Mouse (Mus musculus) testis, postnatal 14 days (tissue): Measurements from ENCODE around the gene Vmn1r21.
"Not testable (repeated sequence)": the region's sequence is repeated elsewhere in the genome, so short reads cannot be mapped to it uniquely, and the experiment has no call there.

ENCODE experiments used
- DNase-seq: peaks from one replicate; pipeline ENCODE4 v3.0.0; 2021; ENCODE audit warnings: low spot score

The Vmn1r21 gene

GRCm38 (mm10) chr6:57850286-57850685, at the start of gene Vmn1r21:
Gene Vmn1r21, minus strand, starts transcription at chr6:57850343.
- DNase-seq, result no peak

- no peak for DNase-seq
Measured at GRCm38 (mm10) chr6:57859043-57860042, 9.2 kb upstream of the Vmn1r21 start.

GRCm38 (mm10) chr6:57851177-57851576, 1.0 kb upstream of the Vmn1r21 start:
- DNase-seq, result not testable (repeated sequence)

- no peak for DNase-seq
Measured at GRCm38 (mm10) chr6:57839693-57840408, 10.3 kb downstream of the Vmn1r21 start.

- peak; percentile 7 for DNase-seq
Measured at GRCm38 (mm10) chr6:57825259-57825715, 24.9 kb downstream of the Vmn1r21 start.

- peak; percentile 69 for DNase-seq
Measured at GRCm38 (mm10) chr6:57824422-57825258, 25.5 kb downstream of the Vmn1r21 start, which contains the start of gene Vopp1. Gene Vopp1, minus strand, starts transcription at chr6:57825159.

- DNase-seq, result no peak
Measured at GRCm38 (mm10) chr6:57823461-57823860, 26.7 kb downstream of the Vmn1r21 start.

GRCm38 (mm10) chr6:57822648-57823410, 27.3 kb downstream of the Vmn1r21 start:
- no peak for DNase-seq

- no peak for DNase-seq
Measured at GRCm38 (mm10) chr6:57814436-57814940, 35.7 kb downstream of the Vmn1r21 start.

GRCm38 (mm10) chr6:57811748-57812730, 38.1 kb downstream of the Vmn1r21 start:
- DNase-seq, result no peak

GRCm38 (mm10) chr6:57805218-57806069, 44.7 kb downstream of the Vmn1r21 start:
- no peak for DNase-seq

GRCm38 (mm10) chr6:57803130-57803529, 47.0 kb downstream of the Vmn1r21 start:
- no peak for DNase-seq

GRCm38 (mm10) chr6:57798986-57799385, 51.2 kb downstream of the Vmn1r21 start:
- DNase-seq, result no peak

GRCm38 (mm10) chr6:57796853-57797423, 53.2 kb downstream of the Vmn1r21 start:
- DNase-seq, result no peak

- DNase-seq, result no peak
Measured at GRCm38 (mm10) chr6:57795835-57796234, 54.3 kb downstream of the Vmn1r21 start.
